Mouse (Mus musculus) embryonic facial prominence, embryonic 15.5 days (tissue): ENCODE data around the gene Gal. TPM values are rescaled to one million over a fixed set of nuclear protein-coding genes. Genes with fewer than 3 reads are reported as not detected.
A peak's percentile ranks its signal among the peaks of the same experiment; 100 is the strongest.

Experiments used
- ATAC-seq: fragments of 200-750 bp; cut with Nextera tagmentation; 2 replicates; pipeline ENCODE4 v1.8.0; 2017; ENCODE audit warnings: low read depth, moderate TSS enrichment; ENCODE audit not compliant: insufficient number of reproducible peaks, low FRiP score, low TSS enrichment
- H3K27ac ChIP-seq: fragments of 300-500 bp; sonication (generic); replicated peaks from 2 replicates; pipeline ENCODE4 v1.5.1; 2015; ENCODE audit warnings: mild to moderate bottlenecking, inconsistent platforms
- H3K27me3 ChIP-seq: fragments of 300-500 bp; sonication (generic); 2 replicates; pipeline ENCODE4 v1.6.1; 2015; ENCODE audit warnings: inconsistent platforms
- H3K36me3 ChIP-seq: fragments of 300-500 bp; sonication (generic); 2 replicates; pipeline ENCODE4 v1.6.1; 2015; ENCODE audit warnings: mild to moderate bottlenecking, inconsistent platforms
- H3K4me1 ChIP-seq: fragments of 300-500 bp; sonication (generic); 2 replicates; pipeline ENCODE4 v1.6.1; 2015; ENCODE audit warnings: inconsistent platforms
- H3K4me2 ChIP-seq: fragments of 300-500 bp; sonication (generic); replicated peaks from 2 replicates; pipeline ENCODE4 v1.6.1; 2015; ENCODE audit warnings: mild to moderate bottlenecking, inconsistent platforms
- H3K4me3 ChIP-seq: fragments of 300-500 bp; sonication (generic); replicated peaks from 2 replicates; pipeline ENCODE4 v1.5.1; 2015; ENCODE audit warnings: mild to moderate bottlenecking, inconsistent platforms
- H3K9ac ChIP-seq: fragments of 300-500 bp; sonication (generic); 2 replicates; pipeline ENCODE4 v1.6.1; 2015; ENCODE audit warnings: inconsistent platforms
- H3K9me3 ChIP-seq: fragments of 300-500 bp; sonication (generic); replicated peaks from 2 replicates; pipeline ENCODE4 v1.6.1; 2016; ENCODE audit warnings: inconsistent platforms
- WGBS: fragments of 180-500 bp; shearing (Covaris S2); methylation state at CpG from one replicate; pipeline ENCODE4 v1.1.7; 2015; 5-methylcytosine and 5-hydroxymethylcytosine counted together
- polyA plus RNA-seq: library from polyadenylated mRNA; unstranded; fragments of >200 nt; fragmentation: Nextera tagmentation; extraction: Ambion mirVana; gene quantifications from 2 replicates; pipeline ENCODE4 v1.2.1, GENCODE M21; 2015

Gal gene
- polyA plus RNA-seq, 1 experiment from 2014 or later, result 3.8 TPM

GRCm38 (mm10) chr19:3437980-3438379 lies 23.6 kb upstream of the Gal start:
- 58% methylated on average over 5 of the region's 5 CpGs for WGBS
- no peak overlapping the region for H3K4me3 ChIP-seq
- H3K9me3 ChIP-seq, result no peaks in the 10 kb centered on the region
- H3K27me3 ChIP-seq, result no peaks in the 10 kb centered on the region
- H3K36me3 ChIP-seq, result no peaks in the 10 kb centered on the region
- H3K4me2 ChIP-seq, result no peak overlapping the region
- no peak overlapping the region for H3K9ac ChIP-seq
- no peak for ATAC-seq
- H3K4me1 ChIP-seq, result 0 out of 2 replicates have a peak, but pooled peaks cover 2% of the 10 kb centered on the region
- no peak overlapping the region for H3K27ac ChIP-seq

DNA sequence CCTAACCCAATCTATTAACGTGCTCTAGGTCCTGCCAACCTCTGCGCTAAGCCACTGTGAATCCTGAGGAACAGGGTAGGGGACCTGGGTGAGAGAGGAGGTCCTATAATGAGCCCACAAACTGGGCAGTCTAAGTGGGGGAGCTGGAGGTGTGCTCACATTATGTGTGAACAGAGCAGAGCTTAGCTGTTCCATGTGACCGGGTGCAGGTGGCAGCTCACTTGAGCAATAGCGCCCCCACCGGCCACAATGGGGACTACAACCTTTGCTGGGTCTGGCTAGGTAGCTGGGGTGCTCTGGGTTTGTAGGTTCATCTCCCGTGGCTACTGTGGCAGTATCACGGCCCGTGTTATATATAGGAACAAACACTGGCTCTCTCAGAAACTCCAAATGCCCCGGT lies 22.5 kb upstream of the Gal start:
- Histone ChIP-seq H3K36me3 (no peaks in the 10 kb centered on the region), H3K9me3 (no peaks in the 10 kb centered on the region), H3K4me2 (no peak overlapping the region), H3K27ac (no peak overlapping the region), H3K9ac (no peak overlapping the region), H3K4me1 (0 out of 2 replicates have a peak, but pooled peaks cover 2% of the 10 kb centered on the region), H3K4me3 (no peak overlapping the region), H3K27me3 (no peaks in the 10 kb centered on the region)
- ATAC-seq, result no peak
- 57% methylated on average over 9 of the region's 9 CpGs for WGBS

- Histone ChIP-seq H3K36me3 (no peaks in the 10 kb centered on the region), H3K27me3 (no peaks in the 10 kb centered on the region), H3K4me3 (no peak overlapping the region), H3K4me1 (no peaks in the 10 kb centered on the region), H3K4me2 (no peak overlapping the region), H3K9me3 (no peaks in the 10 kb centered on the region), H3K9ac (no peak overlapping the region), H3K27ac (no peak overlapping the region)
- no peak for ATAC-seq
- whole genome bisulfite sequencing, result 73% methylated on average over 3 of the region's 3 CpGs
Measured at GRCm38 (mm10) chr19:3435824-3436223, 21.5 kb upstream of the Gal start.

- 54% methylated on average over 4 of the region's 4 CpGs for WGBS
- no peak overlapping the region for H3K9ac ChIP-seq
- no peak for ATAC-seq
- H3K4me3 ChIP-seq, result no peak overlapping the region
- no peaks in the 10 kb centered on the region for H3K36me3 ChIP-seq
- H3K27ac ChIP-seq, result no peak overlapping the region
- no peaks in the 10 kb centered on the region for H3K27me3 ChIP-seq
- no peaks in the 10 kb centered on the region for H3K4me1 ChIP-seq
- no peak overlapping the region for H3K4me2 ChIP-seq
- H3K9me3 ChIP-seq, result no peaks in the 10 kb centered on the region
Measured at GRCm38 (mm10) chr19:3434641-3435040, 20.3 kb upstream of the Gal start.

GRCm38 (mm10) chr19:3434124-3434523 lies 19.8 kb upstream of the Gal start:
- H3K9ac ChIP-seq, result no peak overlapping the region
- H3K36me3 ChIP-seq, result no peaks in the 10 kb centered on the region
- no peak for ATAC-seq
- no peaks in the 10 kb centered on the region for H3K9me3 ChIP-seq
- H3K4me1 ChIP-seq, result no peaks in the 10 kb centered on the region
- no peak overlapping the region for H3K4me3 ChIP-seq
- no peak overlapping the region for H3K4me2 ChIP-seq
- H3K27ac ChIP-seq, result no peak overlapping the region
- H3K27me3 ChIP-seq, result no peaks in the 10 kb centered on the region
- WGBS, result 27% methylated on average over 4 of the region's 4 CpGs

DNA sequence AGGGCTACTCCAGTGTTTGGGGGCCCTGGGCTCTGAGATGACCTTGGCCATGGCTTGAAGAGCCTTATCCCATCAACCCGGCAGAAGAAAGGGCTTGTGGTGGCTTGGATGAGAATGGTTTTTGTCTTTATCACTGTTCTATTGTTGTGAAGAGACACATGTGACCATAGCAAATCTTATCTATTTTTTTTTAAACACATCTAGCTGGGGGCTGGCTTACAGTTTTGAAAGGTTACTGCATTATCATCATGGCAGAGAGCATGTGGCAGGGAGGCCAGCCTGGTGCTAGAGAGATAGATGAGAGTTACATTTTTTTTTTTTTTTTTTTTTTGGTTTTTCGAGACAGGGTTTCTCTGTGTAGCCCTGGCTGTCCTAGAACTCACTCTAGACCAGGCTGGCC lies 17.6 kb upstream of the Gal start:
- H3K9ac ChIP-seq, result no peak overlapping the region
- H3K36me3 ChIP-seq, result no peaks in the 10 kb centered on the region
- H3K9me3 ChIP-seq, result no peaks in the 10 kb centered on the region
- H3K27ac ChIP-seq, result no peak overlapping the region
- 83% methylated on average over 2 of the region's 2 CpGs for WGBS
- no peaks in the 10 kb centered on the region for H3K27me3 ChIP-seq
- H3K4me1 ChIP-seq, result no peaks in the 10 kb centered on the region
- H3K4me2 ChIP-seq, result no peak overlapping the region
- no peak overlapping the region for H3K4me3 ChIP-seq
- no peak for ATAC-seq

DNA sequence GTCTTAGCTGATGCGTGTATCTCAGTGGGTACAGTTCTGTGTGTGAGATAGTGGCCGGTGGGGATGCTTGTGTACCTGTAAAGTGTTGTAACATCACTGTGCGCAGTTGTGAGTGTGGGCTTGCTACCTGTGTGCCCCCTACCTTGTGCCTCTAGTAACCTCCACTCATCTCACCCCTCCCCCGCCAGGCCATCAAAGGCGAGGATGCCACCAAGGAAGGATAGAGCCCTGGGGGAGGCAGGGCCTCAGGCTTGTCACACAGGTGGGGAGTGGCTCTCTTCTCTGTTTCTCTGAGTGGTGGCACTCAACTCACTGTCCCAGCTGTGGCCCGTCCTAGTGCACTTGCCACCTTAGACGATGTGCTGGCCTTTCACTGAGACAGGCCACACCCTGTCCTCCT lies 16.7 kb upstream of the Gal start:
- Histone ChIP-seq H3K9me3 (no peaks in the 10 kb centered on the region), H3K27ac (no peak overlapping the region), H3K4me2 (no peak overlapping the region), H3K9ac (no peak overlapping the region), H3K27me3 (no peaks in the 10 kb centered on the region), H3K4me1 (no peaks in the 10 kb centered on the region), H3K4me3 (no peak overlapping the region), H3K36me3 (no peaks in the 10 kb centered on the region)
- WGBS, result 65% methylated on average over 7 of the region's 7 CpGs
- ATAC-seq, result no peak

DNA sequence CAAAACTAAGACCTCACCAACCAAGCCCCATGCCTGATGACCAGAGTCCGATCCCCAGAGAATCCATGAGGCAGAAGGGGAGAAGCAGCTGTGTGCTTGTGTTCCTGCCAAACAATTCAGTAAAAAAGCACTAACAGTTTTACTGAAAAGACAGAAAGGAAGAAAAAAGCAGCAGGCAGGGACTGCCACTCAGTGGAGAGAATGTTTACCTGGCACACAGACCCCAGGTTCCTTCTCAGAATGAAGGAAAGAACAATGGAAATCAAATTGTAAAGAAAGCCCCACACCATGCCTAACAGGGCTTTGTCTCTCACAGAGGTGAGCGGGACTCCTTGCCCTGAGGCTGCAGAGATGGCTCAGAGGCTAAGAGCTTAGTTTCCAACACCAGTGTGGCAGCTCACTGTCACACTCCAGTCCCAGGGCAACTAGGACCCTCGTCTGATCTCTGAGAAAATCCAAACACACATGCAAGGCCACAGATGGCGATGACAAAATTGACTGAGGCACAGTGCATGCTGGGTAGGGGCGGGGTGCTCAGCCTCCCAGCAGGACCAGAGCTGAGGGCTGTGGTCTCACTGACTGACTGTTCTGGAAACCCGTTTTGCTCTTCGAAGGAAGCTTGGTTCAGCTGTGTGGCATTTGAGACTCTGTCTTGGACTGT lies 14.9 kb upstream of the Gal start:
- H3K4me2 ChIP-seq, result no peak overlapping the region
- H3K4me3 ChIP-seq, result no peak overlapping the region
- no peaks in the 10 kb centered on the region for H3K4me1 ChIP-seq
- H3K36me3 ChIP-seq, result no peaks in the 10 kb centered on the region
- H3K27me3 ChIP-seq, result no peaks in the 10 kb centered on the region
- 41% methylated on average over 7 of the region's 7 CpGs for WGBS
- no peak for ATAC-seq
- H3K27ac ChIP-seq, result no peak overlapping the region
- H3K9ac ChIP-seq, result no peak overlapping the region
- H3K9me3 ChIP-seq, result no peaks in the 10 kb centered on the region

DNA sequence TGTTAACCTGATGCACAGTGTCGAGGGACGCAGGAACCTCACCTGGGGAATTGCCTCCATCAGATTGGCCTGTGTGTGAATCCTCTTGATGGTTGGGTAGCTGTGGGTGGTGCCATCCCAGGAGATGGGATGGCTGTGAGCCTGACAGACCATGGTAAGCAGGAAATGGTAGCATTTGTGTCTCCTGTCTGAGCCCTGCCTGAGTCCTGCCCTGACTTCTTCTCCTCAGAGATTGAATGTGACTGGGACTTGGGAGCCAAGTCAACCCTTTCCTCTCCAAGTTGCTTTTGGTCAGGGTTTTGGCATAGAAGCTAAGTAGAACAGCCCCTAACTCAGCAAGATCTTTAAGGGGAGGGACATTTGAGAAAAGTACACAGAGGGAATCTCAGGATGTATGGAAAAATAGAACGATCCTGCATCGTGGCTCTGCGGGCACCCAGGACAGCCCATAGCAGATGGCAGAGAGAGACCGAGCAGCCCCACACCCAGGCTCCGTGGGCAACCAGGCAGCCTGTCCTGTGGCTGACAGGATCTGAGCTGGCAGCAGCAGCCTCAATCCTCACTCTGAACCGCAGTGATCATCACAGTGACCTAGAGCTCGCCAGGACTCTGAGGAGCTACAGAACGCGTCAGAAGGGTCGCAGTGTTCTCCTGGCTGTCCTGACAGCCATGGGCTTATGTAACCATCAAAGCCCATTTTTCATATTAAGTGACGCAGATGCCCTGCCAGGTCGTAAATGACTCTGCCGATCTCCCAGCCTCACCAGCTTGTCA lies 13.9 kb upstream of the Gal start:
- H3K4me2 ChIP-seq, result no peak overlapping the region
- H3K27me3 ChIP-seq, result no peaks in the 10 kb centered on the region
- no peak overlapping the region for H3K9ac ChIP-seq
- H3K4me1 ChIP-seq, result no peaks in the 10 kb centered on the region
- ATAC-seq, result no peak
- no peak overlapping the region for H3K4me3 ChIP-seq
- 77% methylated on average over 15 of the region's 15 CpGs for WGBS
- H3K9me3 ChIP-seq, result no peaks in the 10 kb centered on the region
- no peak overlapping the region for H3K27ac ChIP-seq
- H3K36me3 ChIP-seq, result no peaks in the 10 kb centered on the region

DNA sequence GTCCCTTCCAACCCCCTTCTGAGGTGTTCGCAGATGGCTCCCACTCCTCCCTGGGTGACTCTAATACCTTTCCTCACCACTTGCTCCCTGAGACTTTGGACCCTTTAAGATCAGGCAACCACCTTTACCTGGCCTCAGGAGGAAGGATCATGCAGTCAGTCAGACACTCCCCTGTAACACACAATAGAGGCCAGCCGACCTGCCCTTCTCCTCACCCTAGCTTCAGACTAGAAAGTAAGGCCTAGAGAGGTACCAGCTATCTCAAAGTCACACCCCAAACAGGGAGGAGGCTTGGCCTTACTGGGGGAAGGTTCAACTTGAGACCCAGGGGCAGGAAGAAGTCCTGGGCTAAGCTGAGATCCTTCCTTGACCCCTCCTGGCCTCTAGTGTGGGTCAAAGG lies 9.9 kb upstream of the Gal start:
- no peaks in the 10 kb centered on the region for H3K27me3 ChIP-seq
- H3K9me3 ChIP-seq, result no peaks in the 10 kb centered on the region
- no peak overlapping the region for H3K4me2 ChIP-seq
- ATAC-seq, result no peak
- H3K4me3 ChIP-seq, result no peak overlapping the region
- 89% methylated on average over 2 of the region's 2 CpGs for WGBS
- H3K4me1 ChIP-seq, result no peaks in the 10 kb centered on the region
- no peak overlapping the region for H3K27ac ChIP-seq
- H3K36me3 ChIP-seq, result no peaks in the 10 kb centered on the region
- H3K9ac ChIP-seq, result no peak overlapping the region

- no peak for ATAC-seq
- Histone ChIP-seq H3K27me3 (no peaks in the 10 kb centered on the region), H3K27ac (no peak overlapping the region), H3K4me2 (no peak overlapping the region), H3K9me3 (0 out of 2 replicates have a peak, but pooled peaks cover 3% of the 10 kb centered on the region), H3K4me1 (no peaks in the 10 kb centered on the region), H3K9ac (no peak overlapping the region), H3K4me3 (no peak overlapping the region), H3K36me3 (no peaks in the 10 kb centered on the region)
- WGBS, result 56% methylated on average over 4 of the region's 4 CpGs
Measured at GRCm38 (mm10) chr19:3422981-3423380, 8.6 kb upstream of the Gal start.

GRCm38 (mm10) chr19:3422488-3422887 lies 8.1 kb upstream of the Gal start:
- H3K9me3 ChIP-seq, result 0 out of 2 replicates have a peak, but pooled peaks cover 4% of the 10 kb centered on the region
- no peaks in the 10 kb centered on the region for H3K4me1 ChIP-seq
- no peak overlapping the region for H3K4me2 ChIP-seq
- no peak overlapping the region for H3K9ac ChIP-seq
- H3K27me3 ChIP-seq, result no peaks in the 10 kb centered on the region
- WGBS, result 60% methylated on average over 6 of the region's 6 CpGs
- no peaks in the 10 kb centered on the region for H3K36me3 ChIP-seq
- no peak overlapping the region for H3K27ac ChIP-seq
- ATAC-seq, result peak; percentile 44; the same call in 1 of the 2 replicates
- H3K4me3 ChIP-seq, result no peak overlapping the region
